Mouse (Mus musculus): Measurements from ENCODE around the gene Hdgf.

GRCm38 (mm10) chr3:87952440-87952839 is 46.3 kb downstream of the Hdgf start:
- TF ChIP-seq CTCF (IDR thresholded peaks at IDR 0.05; ENCODE audit: insufficient read depth, low read depth, low read length) (no peak), POLR2A (IDR thresholded peaks at IDR 0.05; ENCODE audit: insufficient read depth, low read depth, low read length) (no peak)

Measured in olfactory bulb, adult 2 months (tissue).